12 mouse cellular contexts compared by ENCODE assay signal in the genomic region with DNA sequence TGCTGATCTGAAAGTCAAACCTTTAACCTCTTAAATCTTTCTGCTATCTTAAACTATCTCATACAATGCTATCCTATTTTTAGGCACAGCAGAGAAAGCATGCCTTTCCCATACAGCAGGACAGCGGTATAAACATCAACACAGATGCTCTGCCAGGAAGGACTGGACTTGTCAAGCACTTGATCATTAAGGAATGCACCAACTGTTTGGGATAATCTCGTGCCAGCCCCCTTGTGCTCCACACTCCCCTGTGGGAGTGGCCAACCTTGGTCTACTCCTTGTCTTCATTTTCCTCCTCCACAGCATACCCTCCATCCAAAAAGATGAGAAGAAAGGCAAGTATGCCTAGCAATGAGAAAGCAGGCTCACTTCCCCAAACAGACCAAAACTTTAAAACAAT.
DNase-seq lines count a peak whose midpoint lies in the region; ATAC-seq and TF ChIP-seq lines count a peak whose summit lies in the region.
"Had no signal": no experiment of that assay in that cellular context is flagged by ENCODE, and none has a peak within 500 bp of the region (broad histone marks: within the 10 kb centered on the region; RNA-seq: fewer than 3 reads in every experiment).

No protein-coding gene starts in this region.

- no peaks in the 10 kb centered on the region for H3K27me3 ChIP-seq in forebrain, embryonic 10.5 days (ENCODE audit: poor library complexity, severe bottlenecking)
- no peaks in the 10 kb centered on the region for H3K27me3 ChIP-seq in forebrain, embryonic 11.5 days (ENCODE audit: control insufficient read depth, insufficient read depth, low read length)
- no peaks in the 10 kb centered on the region for H3K27me3 ChIP-seq in forebrain, embryonic 13.5 days
- no peaks in the 10 kb centered on the region for H3K27me3 ChIP-seq in lung, embryonic 15.5 days
- H3K27me3 ChIP-seq: embryonic facial prominence, embryonic 13.5 days had no signal

- peaks cover 37% of the 10 kb centered on the region for H3K4me1 ChIP-seq in forebrain, embryonic 10.5 days
- H3K4me1 ChIP-seq in forebrain, embryonic 11.5 days (replicated peaks; ENCODE audit: control insufficient read depth, insufficient read depth, low read length) = peaks cover 3% of the 10 kb centered on the region; the same call in 1 of the 2 replicates
- H3K4me1 ChIP-seq in lung, adult 2 months (ENCODE audit: control insufficient read depth, insufficient read depth, low read length) = 0 out of 2 replicates have a peak, but pooled peaks cover 3% of the 10 kb centered on the region
- H3K4me1 ChIP-seq in forebrain, embryonic 13.5 days = peaks cover 36% of the 10 kb centered on the region
- H3K4me1 ChIP-seq in lung, embryonic 15.5 days = peaks cover 9% of the 10 kb centered on the region; the same call in 1 of the 2 replicates

- no peak overlapping the region for H3K9ac ChIP-seq in forebrain, embryonic 11.5 days (ENCODE audit: low read length)
- H3K9ac ChIP-seq in forebrain, embryonic 13.5 days = no peak overlapping the region
- H3K9ac ChIP-seq in lung, embryonic 15.5 days = no peak overlapping the region
- H3K9ac ChIP-seq: embryonic facial prominence, embryonic 13.5 days had no signal

- 40% methylated on average over 2 of the region's 2 CpGs for WGBS in forebrain, embryonic 10.5 days
- 36% methylated on average over 2 of the region's 2 CpGs for WGBS in forebrain, embryonic 11.5 days
- WGBS in lung, adult 2 months = 20% methylated on average over 2 of the region's 2 CpGs
- 17% methylated on average over 2 of the region's 2 CpGs for WGBS in forebrain, embryonic 13.5 days
- WGBS in lung, embryonic 15.5 days = 12% methylated on average over 2 of the region's 2 CpGs

- no peak for ATAC-seq in forebrain, embryonic 11.5 days (replicated peaks; ENCODE audit: low FRiP score)
- ATAC-seq in forebrain, embryonic 13.5 days = peak; percentile 41; the same call in 1 of the 2 replicates
- ATAC-seq in lung, embryonic 15.5 days (ENCODE audit: borderline replicate concordance, extremely low read depth, low FRiP score, low TSS enrichment) = peak; percentile 73
- no peak for ATAC-seq in frontal cortex, adult (ENCODE audit: low TSS enrichment)

- H3K4me2 ChIP-seq in forebrain, embryonic 11.5 days (ENCODE audit: low read depth, low read length, severe bottlenecking) = no peak overlapping the region
- H3K4me2 ChIP-seq in forebrain, embryonic 13.5 days = no peak overlapping the region
- no peak overlapping the region for H3K4me2 ChIP-seq in lung, embryonic 15.5 days
- H3K4me2 ChIP-seq: embryonic facial prominence, embryonic 13.5 days had no signal

- TF ChIP-seq CTCF in lung, adult 2 months (IDR thresholded peaks at IDR 0.05; ENCODE audit: insufficient read depth, low read length) = no peak

- H3K4me3 ChIP-seq in forebrain, embryonic 10.5 days = no peak overlapping the region
- no peak overlapping the region for H3K4me3 ChIP-seq in forebrain, embryonic 11.5 days (ENCODE audit: low read depth, low read length)
- no peak overlapping the region for H3K4me3 ChIP-seq in lung, adult 2 months (replicated peaks; ENCODE audit: extremely low read depth, low read depth, low read length)
- no peak overlapping the region for H3K4me3 ChIP-seq in forebrain, embryonic 13.5 days
- no peak overlapping the region for H3K4me3 ChIP-seq in lung, embryonic 15.5 days
- H3K4me3 ChIP-seq: embryonic facial prominence, embryonic 13.5 days had no signal

- no peak for TF ChIP-seq POLR2A in lung, adult 2 months (IDR thresholded peaks at IDR 0.05; ENCODE audit: borderline replicate concordance, extremely low read depth, low read depth, low read length)

- H3K27ac ChIP-seq in forebrain, embryonic 10.5 days = 0 out of 2 replicates have a peak overlapping the region, but pooled peaks have one; percentile 35
- H3K27ac ChIP-seq in forebrain, embryonic 11.5 days (ENCODE audit: low read depth, low read length) = no peak overlapping the region
- H3K27ac ChIP-seq in forebrain, embryonic 13.5 days = no peak overlapping the region; the same call in 1 of the 2 replicates
- no peak overlapping the region for H3K27ac ChIP-seq in lung, embryonic 15.5 days
- H3K27ac ChIP-seq: embryonic facial prominence, embryonic 13.5 days; macrophage had no signal

- H3K9me3 ChIP-seq in forebrain, embryonic 10.5 days = no peaks in the 10 kb centered on the region
- no peaks in the 10 kb centered on the region for H3K9me3 ChIP-seq in forebrain, embryonic 11.5 days (ENCODE audit: control insufficient read depth, low read length)
- no peaks in the 10 kb centered on the region for H3K9me3 ChIP-seq in forebrain, embryonic 13.5 days (replicated peaks)
- H3K9me3 ChIP-seq in lung, embryonic 15.5 days = no peaks in the 10 kb centered on the region
- H3K9me3 ChIP-seq: embryonic facial prominence, embryonic 13.5 days had no signal

- no peaks in the 10 kb centered on the region for H3K36me3 ChIP-seq in forebrain, embryonic 10.5 days (replicated peaks)
- H3K36me3 ChIP-seq in forebrain, embryonic 11.5 days (ENCODE audit: control insufficient read depth, insufficient read depth, low read length) = no peaks in the 10 kb centered on the region
- H3K36me3 ChIP-seq in forebrain, embryonic 13.5 days (ENCODE audit: poor library complexity, severe bottlenecking) = no peaks in the 10 kb centered on the region
- H3K36me3 ChIP-seq in lung, embryonic 15.5 days = no peaks in the 10 kb centered on the region
- H3K36me3 ChIP-seq: embryonic facial prominence, embryonic 13.5 days had no signal

- DNase-seq in forebrain, embryonic 10.5 days (ENCODE audit: extremely low spot score, low spot score) = no peak
- DNase-seq in forebrain, embryonic 11.5 days (ENCODE audit: low spot score) = no peak
- DNase-seq in lung, adult 18-20 months = peak; percentile 2 to 7
- DNase-seq in lung, adult 2 months = no peak
- no peak for DNase-seq in adrenal gland, adult 8-10 months
- DNase-seq: cerebellum, adult 2 months; thymus, adult 18-20 months had no signal

Comparison
In these comparisons a context has a peak if more than half of its experiments do, and no peak if none do; other contexts are left out.
1. DNase-seq: peak in lung, adult 18-20 months (2 of 2); none in forebrain, embryonic 10.5 days (single experiment), forebrain, embryonic 11.5 days (single experiment), lung, adult 2 months (single experiment) and adrenal gland, adult 8-10 months (single experiment).
2. ATAC-seq: peak in forebrain, embryonic 13.5 days (single experiment) and lung, embryonic 15.5 days (single experiment); none in forebrain, embryonic 11.5 days (single experiment) and frontal cortex, adult (single experiment).